ENCODE assay signal across 9 mouse cellular contexts in genomic region chr12:13129677-13130082, GRCm38 (mm10).
DNase-seq lines count a peak whose midpoint lies in the region; ATAC-seq and TF ChIP-seq lines count a peak whose summit lies in the region.
"Had no signal": no experiment of that assay in that cellular context is flagged by ENCODE, and none has a peak within 500 bp of the region (broad histone marks: within the 10 kb centered on the region; RNA-seq: fewer than 3 reads in every experiment).

No protein-coding gene starts in this region.

- no peaks in the 10 kb centered on the region; the same call in 1 of the 2 replicates for H3K4me1 ChIP-seq in heart, adult 2 months (ENCODE audit: control insufficient read depth, insufficient read depth, low read length)
- no peaks in the 10 kb centered on the region for H3K4me1 ChIP-seq in hindbrain, embryonic 14.5 days (replicated peaks; ENCODE audit: control insufficient read depth, insufficient read depth, low read length)
- peaks cover 5% of the 10 kb centered on the region; the same call in 1 of the 2 replicates for H3K4me1 ChIP-seq in limb, embryonic 14.5 days (ENCODE audit: control insufficient read depth, insufficient read depth, low read length)

- no peaks in the 10 kb centered on the region for H3K79me2 ChIP-seq in heart, adult 2 months (replicated peaks; ENCODE audit: control insufficient read depth, insufficient read depth, low read length)

- no peak overlapping the region for H3K4me3 ChIP-seq in heart, adult 2 months
- no peak overlapping the region for H3K4me3 ChIP-seq in hindbrain, embryonic 14.5 days (replicated peaks; ENCODE audit: low read length)
- H3K4me3 ChIP-seq in limb, embryonic 14.5 days (replicated peaks; ENCODE audit: low read length): no peak overlapping the region

- 20% methylated on average over 8 of the region's 8 CpGs for WGBS in heart, adult 2 months
- 56% methylated on average over 8 of the region's 8 CpGs for WGBS in hindbrain, embryonic 14.5 days
- WGBS in limb, embryonic 14.5 days: 24% methylated on average over 8 of the region's 8 CpGs

- no peaks in the 10 kb centered on the region; the same call in 1 of the 2 replicates for H3K36me3 ChIP-seq in heart, adult 2 months (ENCODE audit: control insufficient read depth, insufficient read depth, low read length)
- H3K36me3 ChIP-seq in hindbrain, embryonic 14.5 days (replicated peaks; ENCODE audit: control insufficient read depth, insufficient read depth): no peaks in the 10 kb centered on the region
- H3K36me3 ChIP-seq in limb, embryonic 14.5 days (ENCODE audit: control insufficient read depth, insufficient read depth, low read length): no peaks in the 10 kb centered on the region

- H3K27ac ChIP-seq in heart, adult 2 months: no peak overlapping the region
- no peak overlapping the region for H3K27ac ChIP-seq in hindbrain, embryonic 14.5 days
- no peak overlapping the region for H3K27ac ChIP-seq in limb, embryonic 14.5 days (replicated peaks; ENCODE audit: low read depth, low read length)

- peak; percentile 37; the same call in 1 of the 2 replicates for ATAC-seq in hindbrain, embryonic 14.5 days (ENCODE audit: low FRiP score)
- peak; percentile 62 for ATAC-seq in limb, embryonic 14.5 days (ENCODE audit: low FRiP score, low read depth)

- H3K9ac ChIP-seq in heart, adult 2 months (ENCODE audit: low read depth, low read length): no peak overlapping the region
- no peak overlapping the region for H3K9ac ChIP-seq in hindbrain, embryonic 14.5 days
- no peak overlapping the region for H3K9ac ChIP-seq in limb, embryonic 14.5 days (ENCODE audit: low read depth, low read length, severe bottlenecking)

- TF ChIP-seq CTCF in heart, adult 2 months (IDR thresholded peaks at IDR 0.05): no peak

- intact Hi-C loops in heart, adult 2 months (cut with DNase I): loop anchor here (5.0 kb wide), 1 partner anchor 48 kb away; no protein-coding TSS in a partner anchor

- DNase-seq in heart, adult 2 months: peak; percentile 64 to 74
- no peak for DNase-seq in heart, adult 8-10 months (ENCODE audit: low spot score)
- DNase-seq in adrenal gland, postnatal 10 days: peak; percentile 77
- no peak for DNase-seq in hindbrain, embryonic 14.5 days (ENCODE audit: low spot score)
- DNase-seq in limb, embryonic 14.5 days (ENCODE audit: low spot score): peak; percentile 73
- no peak for DNase-seq in layer of hippocampus, postnatal 14 days (ENCODE audit: low spot score in 2 of 2)
- DNase-seq in right cerebral cortex, postnatal 25 days: no peak
- no peak for DNase-seq in Muller cell, postnatal 12 days (ENCODE audit: inconsistent ontology term)

- H3K27me3 ChIP-seq in heart, adult 2 months (ENCODE audit: control insufficient read depth, insufficient read depth, low read length): no peaks in the 10 kb centered on the region
- no peaks in the 10 kb centered on the region for H3K27me3 ChIP-seq in hindbrain, embryonic 14.5 days (ENCODE audit: control insufficient read depth, insufficient read depth, low read length)
- H3K27me3 ChIP-seq in limb, embryonic 14.5 days (ENCODE audit: control insufficient read depth, insufficient read depth, low read length): no peaks in the 10 kb centered on the region
- H3K27me3 ChIP-seq: CH12.LX had no signal

- TF ChIP-seq EP300 in heart, adult 2 months (IDR thresholded peaks at IDR 0.05; ENCODE audit: insufficient read depth, low read depth, low read length): no peak

- no peaks in the 10 kb centered on the region for H3K9me3 ChIP-seq in hindbrain, embryonic 14.5 days (ENCODE audit: control insufficient read depth, low read length)
- no peaks in the 10 kb centered on the region for H3K9me3 ChIP-seq in limb, embryonic 14.5 days (ENCODE audit: control insufficient read depth, low read length)

- TF ChIP-seq POLR2A in heart, adult 2 months (IDR thresholded peaks at IDR 0.05; ENCODE audit: insufficient read depth, low read depth, low read length): no peak
- TF ChIP-seq POLR2A in limb, embryonic 14.5 days (IDR thresholded peaks at IDR 0.05; ENCODE audit: borderline replicate concordance, extremely low read depth, insufficient read depth, insufficient read length): no peak

- no peak overlapping the region for H3K4me2 ChIP-seq in hindbrain, embryonic 14.5 days (replicated peaks)
- H3K4me2 ChIP-seq in limb, embryonic 14.5 days (replicated peaks; ENCODE audit: low read depth, low read length, severe bottlenecking): no peak overlapping the region

Comparison
In these comparisons a context has a peak if more than half of its experiments do, and no peak if none do; other contexts are left out.
1. DNase-seq: peak in heart, adult 2 months (2 of 2), adrenal gland, postnatal 10 days (single experiment) and limb, embryonic 14.5 days (single experiment); none in heart, adult 8-10 months (single experiment), hindbrain, embryonic 14.5 days (single experiment), layer of hippocampus, postnatal 14 days (0 of 2), right cerebral cortex, postnatal 25 days (single experiment) and Muller cell, postnatal 12 days (single experiment).